Mouse (Mus musculus) adrenal gland, postnatal 0 days (tissue): ENCODE results near the gene Isca1. TPM values are rescaled to one million over a fixed set of nuclear protein-coding genes. Genes with fewer than 3 reads are reported as not detected.

Experiments used
- polyA plus RNA-seq: library from polyadenylated mRNA; unstranded; fragments of >200 nt; fragmentation: Nextera tagmentation; extraction: Ambion mirVana; gene quantifications from 2 replicates; pipeline ENCODE4 v1.2.1, GENCODE M21; 2015

Isca1 gene
- 99.4 and 118 TPM in 2 replicates for polyA plus RNA-seq

GRCm38 (mm10) chr13:59769296-59770163 is at the start of gene Isca1:
TSS of gene Isca1 (minus strand) at chr13:59769810.

GRCm38 (mm10) chr13:59782145-59782544 is 12.5 kb upstream of the Isca1 start, which contains the start of gene Gm49354:
TSS of gene Gm49354 (minus strand) at chr13:59782245.

GRCm38 (mm10) chr13:59746711-59747110 is 22.9 kb downstream of the Isca1 start, which contains the start of gene 1700014D04Rik:
TSS of gene 1700014D04Rik (minus strand) at chr13:59746752.

GRCm38 (mm10) chr13:59731652-59732051 is 38.0 kb downstream of the Isca1 start, which contains the start of gene Spata31d1d:
TSS of gene Spata31d1d (minus strand) at chr13:59731752.

GRCm38 (mm10) chr13:59711984-59712383 is 57.6 kb downstream of the Isca1 start, which contains the start of gene Spata31d1b:
TSS of gene Spata31d1b (plus strand) at chr13:59712284.

GRCm38 (mm10) chr13:59710230-59710629 is 59.4 kb downstream of the Isca1 start, which contains the start of gene Spata31d1a:
TSS of gene Spata31d1a (minus strand) at chr13:59710330.

Other genes with a start within 250 kb of the Isca1 start
- 16.8 and 19.6 TPM in 2 replicates for gene Agtpbp1, start 184.6 kb downstream of the Isca1 start, polyA plus RNA-seq
- 41.7 and 57.0 TPM in 2 replicates for gene Naa35, start 184.6 kb downstream of the Isca1 start, polyA plus RNA-seq
- gene Golm1, start 94.0 kb downstream of the Isca1 start, polyA plus RNA-seq, result 19.8 and 25.4 TPM in 2 replicates
- not detected in 2 replicates for gene 4921517D22Rik, start 75.7 kb downstream of the Isca1 start, polyA plus RNA-seq
- gene Spata31d1a, start 59.5 kb downstream of the Isca1 start, polyA plus RNA-seq, result not detected in 2 replicates
- gene Spata31d1b, start 57.5 kb downstream of the Isca1 start, polyA plus RNA-seq, result not detected in 2 replicates
- gene Spata31d1d, start 38.1 kb downstream of the Isca1 start, polyA plus RNA-seq, result not detected in 2 replicates
- gene 1700014D04Rik, start 23.1 kb downstream of the Isca1 start, polyA plus RNA-seq, result not detected in 2 replicates
- not detected in 2 replicates for gene Gm49354, start 12.4 kb upstream of the Isca1 start, polyA plus RNA-seq
- 28.8 and 35.4 TPM in 2 replicates for gene Tut7, start 53.3 kb upstream of the Isca1 start, polyA plus RNA-seq